Mouse (Mus musculus): Measurements from ENCODE around the gene Lgi1. TPM values are rescaled to one million over a fixed set of nuclear protein-coding genes. Genes with fewer than 3 reads are reported as not detected.
A peak's percentile ranks its signal among the peaks of the same experiment; 100 is the strongest.

The Lgi1 gene
- 5.9 TPM in 2 replicates for polyA plus RNA-seq (2015; fragmentation: Nextera tagmentation; extraction: Ambion mirVana)

GRCm38 (mm10) chr19:38264505-38265500, at the start of gene Lgi1:
Gene Lgi1, plus strand, starts transcription at chr19:38264536.
- Histone ChIP-seq H3K27ac (peak within 1 kb of the TSS; percentile 73), H3K9ac (peak within 1 kb of the TSS; percentile 59), H3K9me3 (replicated peaks) (no peaks in the 10 kb centered on the region), H3K27me3 (peaks cover 11% of the 10 kb centered on the region; the same call in 1 of the 2 replicates), H3K4me1 (peaks cover 25% of the 10 kb centered on the region), H3K4me3 (peak within 1 kb of the TSS; percentile 27), H3K36me3 (ENCODE audit: poor library complexity, severe bottlenecking) (no peaks in the 10 kb centered on the region), H3K4me2 (peak within 1 kb of the TSS; percentile 55)
- peak; percentile 48 for ATAC-seq
- WGBS, result 21% methylated on average over 21 of the region's 21 CpGs

GRCm38 (mm10) chr19:38217696-38218095, 46.6 kb upstream of the Lgi1 start:
- no peaks in the 10 kb centered on the region for H3K27me3 ChIP-seq
- no peak overlapping the region for H3K4me2 ChIP-seq
- no peak overlapping the region for H3K4me3 ChIP-seq
- no peak overlapping the region for H3K9ac ChIP-seq
- WGBS, result 97% methylated on average over 3 of the region's 3 CpGs
- no peak overlapping the region for H3K27ac ChIP-seq
- ATAC-seq, result no peak
- peaks cover 1% of the 10 kb centered on the region for H3K4me1 ChIP-seq
- H3K9me3 ChIP-seq (replicated peaks), result no peaks in the 10 kb centered on the region
- peaks cover 38% of the 10 kb centered on the region for H3K36me3 ChIP-seq (ENCODE audit: poor library complexity, severe bottlenecking)

- peak; percentile 31 for ATAC-seq
- peaks cover 11% of the 10 kb centered on the region for H3K4me1 ChIP-seq
- H3K27me3 ChIP-seq, result no peaks in the 10 kb centered on the region
- H3K4me2 ChIP-seq, result peak overlapping the region; percentile 58
- H3K27ac ChIP-seq, result peak overlapping the region; percentile 95
- H3K4me3 ChIP-seq, result peak overlapping the region; percentile 65
- WGBS, result 10% methylated on average over 12 of the region's 12 CpGs
- peak overlapping the region; percentile 75 for H3K9ac ChIP-seq
- no peaks in the 10 kb centered on the region for H3K9me3 ChIP-seq (replicated peaks)
- peaks cover 8% of the 10 kb centered on the region for H3K36me3 ChIP-seq (ENCODE audit: poor library complexity, severe bottlenecking)
Measured at GRCm38 (mm10) chr19:38223356-38223904, 40.9 kb upstream of the Lgi1 start.

GRCm38 (mm10) chr19:38223905-38224684, 40.2 kb upstream of the Lgi1 start, which contains the start of gene Fra10ac1:
Gene Fra10ac1, minus strand, starts transcription at chr19:38224156.
- peak within 1 kb of the TSS; percentile 95 for H3K27ac ChIP-seq
- peak within 1 kb of the TSS; percentile 65 for H3K4me3 ChIP-seq
- 0 out of 2 replicates have a peak, but pooled peaks cover 4% of the 10 kb centered on the region for H3K9me3 ChIP-seq (replicated peaks)
- under 1% methylated on average over 49 of the region's 49 CpGs for WGBS
- no peaks in the 10 kb centered on the region for H3K27me3 ChIP-seq
- peak within 1 kb of the TSS; percentile 75 for H3K9ac ChIP-seq
- ATAC-seq, result peak; percentile 98
- H3K36me3 ChIP-seq (ENCODE audit: poor library complexity, severe bottlenecking), result 0 out of 2 replicates have a peak, but pooled peaks cover 4% of the 10 kb centered on the region
- H3K4me1 ChIP-seq, result peaks cover 11% of the 10 kb centered on the region
- peak within 1 kb of the TSS; percentile 58 for H3K4me2 ChIP-seq

GRCm38 (mm10) chr19:38224685-38225060, 39.7 kb upstream of the Lgi1 start:
- no peaks in the 10 kb centered on the region for H3K27me3 ChIP-seq
- ATAC-seq, result peak; percentile 62
- WGBS, result 6% methylated on average over 9 of the region's 9 CpGs
- H3K27ac ChIP-seq, result peak overlapping the region; percentile 95
- peak overlapping the region; percentile 75 for H3K9ac ChIP-seq
- H3K4me1 ChIP-seq, result peaks cover 11% of the 10 kb centered on the region
- peak overlapping the region; percentile 65 for H3K4me3 ChIP-seq
- H3K36me3 ChIP-seq (ENCODE audit: poor library complexity, severe bottlenecking), result 0 out of 2 replicates have a peak, but pooled peaks cover 1% of the 10 kb centered on the region
- peak overlapping the region; percentile 58 for H3K4me2 ChIP-seq
- peaks cover 4% of the 10 kb centered on the region; the same call in 1 of the 2 replicates for H3K9me3 ChIP-seq (replicated peaks)

- no peak overlapping the region for H3K4me3 ChIP-seq
- no peak overlapping the region for H3K9ac ChIP-seq
- peaks cover 3% of the 10 kb centered on the region; the same call in 1 of the 2 replicates for H3K4me1 ChIP-seq
- no peak overlapping the region for H3K4me2 ChIP-seq
- ATAC-seq, result no peak
- no peaks in the 10 kb centered on the region for H3K27me3 ChIP-seq
- H3K27ac ChIP-seq, result no peak overlapping the region
- 50% methylated on average over 2 of the region's 2 CpGs for WGBS
- H3K9me3 ChIP-seq (replicated peaks), result peaks cover 4% of the 10 kb centered on the region; the same call in 1 of the 2 replicates
- no peaks in the 10 kb centered on the region for H3K36me3 ChIP-seq (ENCODE audit: poor library complexity, severe bottlenecking)
Measured at GRCm38 (mm10) chr19:38228699-38229098, 35.6 kb upstream of the Lgi1 start.

GRCm38 (mm10) chr19:38232087-38232486, 32.2 kb upstream of the Lgi1 start:
- Histone ChIP-seq H3K27ac (no peak overlapping the region), H3K4me1 (no peaks in the 10 kb centered on the region), H3K36me3 (ENCODE audit: poor library complexity, severe bottlenecking) (no peaks in the 10 kb centered on the region), H3K27me3 (no peaks in the 10 kb centered on the region), H3K4me2 (no peak overlapping the region), H3K4me3 (no peak overlapping the region), H3K9me3 (replicated peaks) (peaks cover 4% of the 10 kb centered on the region; the same call in 1 of the 2 replicates), H3K9ac (no peak overlapping the region)
- WGBS, result 60% methylated on average over 8 of the region's 8 CpGs
- ATAC-seq, result no peak

- Histone ChIP-seq H3K27ac (no peak overlapping the region), H3K27me3 (no peaks in the 10 kb centered on the region), H3K36me3 (ENCODE audit: poor library complexity, severe bottlenecking) (no peaks in the 10 kb centered on the region), H3K9me3 (replicated peaks) (peaks cover 4% of the 10 kb centered on the region; the same call in 1 of the 2 replicates), H3K4me2 (no peak overlapping the region), H3K4me3 (no peak overlapping the region), H3K9ac (no peak overlapping the region), H3K4me1 (no peaks in the 10 kb centered on the region)
- 6% methylated on average over 4 of the region's 4 CpGs for WGBS
- ATAC-seq, result no peak
Measured at GRCm38 (mm10) chr19:38232516-38232915, 31.8 kb upstream of the Lgi1 start.

GRCm38 (mm10) chr19:38236526-38236925, 27.8 kb upstream of the Lgi1 start:
- Histone ChIP-seq H3K27me3 (no peaks in the 10 kb centered on the region), H3K9ac (no peak overlapping the region), H3K4me3 (no peak overlapping the region), H3K9me3 (replicated peaks) (no peaks in the 10 kb centered on the region), H3K4me2 (no peak overlapping the region), H3K4me1 (peaks cover 8% of the 10 kb centered on the region), H3K27ac (no peak overlapping the region), H3K36me3 (ENCODE audit: poor library complexity, severe bottlenecking) (no peaks in the 10 kb centered on the region)
- ATAC-seq, result no peak
- WGBS, result 64% methylated on average over 5 of the region's 5 CpGs

- Histone ChIP-seq H3K9me3 (replicated peaks) (no peaks in the 10 kb centered on the region), H3K27me3 (no peaks in the 10 kb centered on the region), H3K27ac (peak overlapping the region; percentile 48), H3K4me1 (peaks cover 8% of the 10 kb centered on the region), H3K9ac (no peak overlapping the region), H3K4me2 (no peak overlapping the region), H3K36me3 (ENCODE audit: poor library complexity, severe bottlenecking) (no peaks in the 10 kb centered on the region), H3K4me3 (no peak overlapping the region)
- 61% methylated on average over 3 of the region's 3 CpGs for WGBS
- ATAC-seq, result peak; percentile 52
Measured at GRCm38 (mm10) chr19:38237834-38238212, 26.5 kb upstream of the Lgi1 start.

GRCm38 (mm10) chr19:38238213-38238951, 26.0 kb upstream of the Lgi1 start:
- H3K36me3 ChIP-seq (ENCODE audit: poor library complexity, severe bottlenecking), result no peaks in the 10 kb centered on the region
- no peaks in the 10 kb centered on the region for H3K27me3 ChIP-seq
- no peak overlapping the region for H3K9ac ChIP-seq
- peak overlapping the region; percentile 48 for H3K27ac ChIP-seq
- no peak overlapping the region for H3K4me3 ChIP-seq
- no peaks in the 10 kb centered on the region for H3K9me3 ChIP-seq (replicated peaks)
- no peak overlapping the region for H3K4me2 ChIP-seq
- ATAC-seq, result peak; percentile 88
- peaks cover 8% of the 10 kb centered on the region for H3K4me1 ChIP-seq
- 67% methylated on average over 12 of the region's 12 CpGs for WGBS

All from forebrain, embryonic 13.5 days (tissue).